Mouse (Mus musculus): Measurements from ENCODE around the gene Ryr3. TPM values are rescaled to one million over a fixed set of nuclear protein-coding genes. Genes with fewer than 3 reads are reported as not detected.

The Ryr3 gene
- polyA plus RNA-seq, 1 experiment from 2014 or later, result 0.91 TPM

- DNase-seq (ENCODE audit: low spot score) (no peak), ATAC-seq (replicated peaks; ENCODE audit: low FRiP score) (no peak)
- H3K4me3 ChIP-seq (ENCODE audit: low read depth, low read length), result no peak overlapping the region
- H3K27ac ChIP-seq (ENCODE audit: low read depth, low read length), result no peak overlapping the region
- 68% methylated on average over 1 of the region's 1 CpGs for WGBS
- H3K4me2 ChIP-seq (ENCODE audit: low read depth, low read length, severe bottlenecking), result no peak overlapping the region
- no peaks in the 10 kb centered on the region for H3K4me1 ChIP-seq (replicated peaks; ENCODE audit: control insufficient read depth, insufficient read depth, low read length)
- H3K9me3 ChIP-seq (ENCODE audit: control insufficient read depth, low read length), result no peaks in the 10 kb centered on the region
- no peaks in the 10 kb centered on the region for H3K36me3 ChIP-seq (ENCODE audit: control insufficient read depth, insufficient read depth, low read length)
- no peak overlapping the region for H3K9ac ChIP-seq (ENCODE audit: low read length)
- H3K27me3 ChIP-seq (ENCODE audit: control insufficient read depth, insufficient read depth, low read length), result no peaks in the 10 kb centered on the region
Observed at GRCm38 (mm10) chr2:113123476-113123875, 93.4 kb downstream of the Ryr3 start.

GRCm38 (mm10) chr2:113119080-113119479, 97.8 kb downstream of the Ryr3 start:
- WGBS, result 85% methylated on average over 1 of the region's 1 CpGs
- no peak for DNase-seq (ENCODE audit: low spot score)
- H3K9ac ChIP-seq (ENCODE audit: low read length), result no peak overlapping the region
- no peak overlapping the region for H3K27ac ChIP-seq (ENCODE audit: low read depth, low read length)
- no peaks in the 10 kb centered on the region for H3K36me3 ChIP-seq (ENCODE audit: control insufficient read depth, insufficient read depth, low read length)
- no peaks in the 10 kb centered on the region for H3K9me3 ChIP-seq (ENCODE audit: control insufficient read depth, low read length)
- no peaks in the 10 kb centered on the region for H3K4me1 ChIP-seq (replicated peaks; ENCODE audit: control insufficient read depth, insufficient read depth, low read length)
- ATAC-seq (replicated peaks; ENCODE audit: low FRiP score), result no peak
- H3K4me3 ChIP-seq (ENCODE audit: low read depth, low read length), result no peak overlapping the region
- no peak overlapping the region for H3K4me2 ChIP-seq (ENCODE audit: low read depth, low read length, severe bottlenecking)
- no peaks in the 10 kb centered on the region for H3K27me3 ChIP-seq (ENCODE audit: control insufficient read depth, insufficient read depth, low read length)

- Histone ChIP-seq H3K4me1 (replicated peaks; ENCODE audit: control insufficient read depth, insufficient read depth, low read length) (no peaks in the 10 kb centered on the region), H3K4me3 (ENCODE audit: low read depth, low read length) (no peak overlapping the region), H3K9ac (ENCODE audit: low read length) (no peak overlapping the region), H3K27ac (ENCODE audit: low read depth, low read length) (no peak overlapping the region), H3K36me3 (ENCODE audit: control insufficient read depth, insufficient read depth, low read length) (no peaks in the 10 kb centered on the region), H3K4me2 (ENCODE audit: low read depth, low read length, severe bottlenecking) (no peak overlapping the region), H3K9me3 (ENCODE audit: control insufficient read depth, low read length) (no peaks in the 10 kb centered on the region), H3K27me3 (ENCODE audit: control insufficient read depth, insufficient read depth, low read length) (no peaks in the 10 kb centered on the region)
- no peak for ATAC-seq (replicated peaks; ENCODE audit: low FRiP score)
- no peak for DNase-seq (ENCODE audit: low spot score)
- 95% methylated on average over 2 of the region's 2 CpGs for WGBS
Observed at GRCm38 (mm10) chr2:113116788-113117187, 100.1 kb downstream of the Ryr3 start.

DNA sequence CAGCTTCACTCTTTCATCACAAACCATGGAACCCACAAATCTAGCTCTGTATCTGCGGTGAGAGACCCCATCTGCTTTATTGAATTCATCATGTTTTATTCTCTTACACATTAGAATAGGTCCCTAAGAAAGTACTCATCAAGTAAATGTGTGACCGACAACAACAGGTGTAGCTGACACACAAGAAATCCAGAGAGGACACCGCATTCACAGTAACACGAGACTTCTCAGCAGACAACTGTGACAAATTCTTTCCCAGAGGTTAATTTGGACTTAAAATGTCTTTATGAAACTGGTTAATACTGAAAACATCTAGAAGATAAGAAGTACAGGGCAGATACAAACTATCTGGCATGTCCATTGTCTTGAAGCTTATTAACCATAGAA, 101.0 kb downstream of the Ryr3 start:
- no peaks in the 10 kb centered on the region for H3K4me1 ChIP-seq (replicated peaks; ENCODE audit: control insufficient read depth, insufficient read depth, low read length)
- WGBS, result 87% methylated on average over 4 of the region's 4 CpGs
- H3K27me3 ChIP-seq (ENCODE audit: control insufficient read depth, insufficient read depth, low read length), result no peaks in the 10 kb centered on the region
- H3K36me3 ChIP-seq (ENCODE audit: control insufficient read depth, insufficient read depth, low read length), result no peaks in the 10 kb centered on the region
- H3K9me3 ChIP-seq (ENCODE audit: control insufficient read depth, low read length), result no peaks in the 10 kb centered on the region
- DNase-seq (ENCODE audit: low spot score), result no peak
- H3K4me3 ChIP-seq (ENCODE audit: low read depth, low read length), result no peak overlapping the region
- H3K27ac ChIP-seq (ENCODE audit: low read depth, low read length), result no peak overlapping the region
- ATAC-seq (replicated peaks; ENCODE audit: low FRiP score), result no peak
- no peak overlapping the region for H3K9ac ChIP-seq (ENCODE audit: low read length)
- H3K4me2 ChIP-seq (ENCODE audit: low read depth, low read length, severe bottlenecking), result no peak overlapping the region

- Histone ChIP-seq H3K9ac (ENCODE audit: low read length) (no peak overlapping the region), H3K27me3 (ENCODE audit: control insufficient read depth, insufficient read depth, low read length) (no peaks in the 10 kb centered on the region), H3K9me3 (ENCODE audit: control insufficient read depth, low read length) (no peaks in the 10 kb centered on the region), H3K4me1 (replicated peaks; ENCODE audit: control insufficient read depth, insufficient read depth, low read length) (no peaks in the 10 kb centered on the region), H3K27ac (ENCODE audit: low read depth, low read length) (no peak overlapping the region), H3K4me3 (ENCODE audit: low read depth, low read length) (no peak overlapping the region), H3K36me3 (ENCODE audit: control insufficient read depth, insufficient read depth, low read length) (no peaks in the 10 kb centered on the region), H3K4me2 (ENCODE audit: low read depth, low read length, severe bottlenecking) (no peak overlapping the region)
- no peak for DNase-seq (ENCODE audit: low spot score)
- WGBS, result 90% methylated on average over 4 of the region's 4 CpGs
- ATAC-seq (replicated peaks; ENCODE audit: low FRiP score), result no peak
Observed at GRCm38 (mm10) chr2:113115248-113115896, 101.5 kb downstream of the Ryr3 start.

- Histone ChIP-seq H3K9me3 (ENCODE audit: control insufficient read depth, low read length) (no peaks in the 10 kb centered on the region), H3K4me1 (replicated peaks; ENCODE audit: control insufficient read depth, insufficient read depth, low read length) (no peaks in the 10 kb centered on the region), H3K36me3 (ENCODE audit: control insufficient read depth, insufficient read depth, low read length) (no peaks in the 10 kb centered on the region), H3K27ac (ENCODE audit: low read depth, low read length) (no peak overlapping the region), H3K4me3 (ENCODE audit: low read depth, low read length) (no peak overlapping the region), H3K4me2 (ENCODE audit: low read depth, low read length, severe bottlenecking) (no peak overlapping the region), H3K27me3 (ENCODE audit: control insufficient read depth, insufficient read depth, low read length) (no peaks in the 10 kb centered on the region), H3K9ac (ENCODE audit: low read length) (no peak overlapping the region)
- DNase-seq (ENCODE audit: low spot score), result no peak
- no peak for ATAC-seq (replicated peaks; ENCODE audit: low FRiP score)
- WGBS, result 87% methylated on average over 6 of the region's 6 CpGs
Observed at GRCm38 (mm10) chr2:113104609-113105008, 112.3 kb downstream of the Ryr3 start.

DNA sequence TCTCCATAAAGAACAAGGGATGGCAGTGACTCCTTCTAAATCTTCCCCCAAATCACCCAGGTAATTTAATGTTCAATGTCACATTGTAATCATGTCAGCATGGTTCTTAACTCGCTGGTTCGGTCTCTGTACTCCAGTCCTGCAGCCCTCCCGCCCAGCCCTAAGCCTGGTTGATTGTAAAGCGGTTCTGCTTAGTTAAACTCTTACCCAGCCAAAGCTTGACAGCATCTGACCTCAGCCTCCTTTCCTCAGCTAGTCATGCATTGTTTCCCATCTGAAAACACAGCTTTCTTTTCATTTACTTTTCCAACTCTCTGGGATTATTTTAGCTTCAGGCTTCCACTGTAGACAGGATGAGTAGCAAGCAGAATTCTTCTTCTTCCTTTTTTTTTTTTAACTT, 121.7 kb downstream of the Ryr3 start:
- Histone ChIP-seq H3K27me3 (ENCODE audit: control insufficient read depth, insufficient read depth, low read length) (no peaks in the 10 kb centered on the region), H3K4me2 (ENCODE audit: low read depth, low read length, severe bottlenecking) (no peak overlapping the region), H3K36me3 (ENCODE audit: control insufficient read depth, insufficient read depth, low read length) (no peaks in the 10 kb centered on the region), H3K9me3 (ENCODE audit: control insufficient read depth, low read length) (no peaks in the 10 kb centered on the region), H3K4me1 (replicated peaks; ENCODE audit: control insufficient read depth, insufficient read depth, low read length) (no peaks in the 10 kb centered on the region), H3K4me3 (ENCODE audit: low read depth, low read length) (no peak overlapping the region), H3K9ac (ENCODE audit: low read length) (no peak overlapping the region), H3K27ac (ENCODE audit: low read depth, low read length) (no peak overlapping the region)
- ATAC-seq (replicated peaks; ENCODE audit: low FRiP score) (no peak), DNase-seq (ENCODE audit: low spot score) (no peak)
- 67% methylated on average over 4 of the region's 4 CpGs for WGBS

DNA sequence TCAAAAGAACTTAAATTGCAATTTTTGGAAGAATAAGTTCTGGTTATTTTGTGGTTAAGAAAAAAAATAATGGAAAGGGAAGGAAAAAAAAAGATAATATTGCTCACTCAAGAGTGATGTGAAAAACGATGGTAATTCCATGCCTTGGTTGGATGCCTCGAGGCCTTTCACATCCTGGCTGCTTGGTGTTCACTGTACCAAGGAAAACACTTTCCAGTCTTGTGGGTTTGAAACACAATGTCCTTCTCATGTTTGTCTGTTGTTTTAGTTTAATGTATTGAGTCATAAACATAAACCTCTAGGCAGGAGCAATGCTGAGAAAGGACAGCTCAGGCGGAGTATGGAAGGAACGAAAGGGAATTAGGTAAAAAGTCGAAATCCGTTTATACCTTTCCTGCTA, 122.8 kb downstream of the Ryr3 start:
- Histone ChIP-seq H3K27ac (ENCODE audit: low read depth, low read length) (no peak overlapping the region), H3K4me2 (ENCODE audit: low read depth, low read length, severe bottlenecking) (no peak overlapping the region), H3K36me3 (ENCODE audit: control insufficient read depth, insufficient read depth, low read length) (no peaks in the 10 kb centered on the region), H3K9ac (ENCODE audit: low read length) (no peak overlapping the region), H3K27me3 (ENCODE audit: control insufficient read depth, insufficient read depth, low read length) (no peaks in the 10 kb centered on the region), H3K4me3 (ENCODE audit: low read depth, low read length) (no peak overlapping the region), H3K9me3 (ENCODE audit: control insufficient read depth, low read length) (no peaks in the 10 kb centered on the region), H3K4me1 (replicated peaks; ENCODE audit: control insufficient read depth, insufficient read depth, low read length) (no peaks in the 10 kb centered on the region)
- ATAC-seq (replicated peaks; ENCODE audit: low FRiP score), result no peak
- DNase-seq (ENCODE audit: low spot score), result no peak
- 91% methylated on average over 6 of the region's 6 CpGs for WGBS

DNA sequence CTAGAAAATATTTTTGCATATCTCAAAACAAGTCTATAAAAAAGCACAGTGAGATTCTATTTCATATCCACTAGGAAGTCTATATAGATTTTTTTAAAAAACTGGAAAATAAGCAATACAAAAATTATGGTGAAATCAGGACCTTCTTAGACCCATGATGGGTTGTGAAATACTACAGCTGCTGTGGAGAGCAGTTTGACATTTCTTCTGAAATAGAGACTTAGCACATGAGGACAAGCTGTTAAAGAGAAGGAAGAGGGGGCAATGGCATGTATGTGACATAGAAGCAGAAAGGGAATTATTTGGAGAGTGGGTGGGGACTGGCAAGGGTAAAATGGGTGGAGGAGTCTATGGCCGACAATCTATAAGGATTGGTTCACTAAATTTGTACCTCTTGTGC, 124.1 kb downstream of the Ryr3 start:
- DNase-seq (ENCODE audit: low spot score) (no peak), ATAC-seq (replicated peaks; ENCODE audit: low FRiP score) (no peak)
- H3K27ac ChIP-seq (ENCODE audit: low read depth, low read length), result no peak overlapping the region
- H3K9ac ChIP-seq (ENCODE audit: low read length), result no peak overlapping the region
- no peak overlapping the region for H3K4me3 ChIP-seq (ENCODE audit: low read depth, low read length)
- H3K27me3 ChIP-seq (ENCODE audit: control insufficient read depth, insufficient read depth, low read length), result no peaks in the 10 kb centered on the region
- 79% methylated on average over 1 of the region's 1 CpGs for WGBS
- H3K36me3 ChIP-seq (ENCODE audit: control insufficient read depth, insufficient read depth, low read length), result no peaks in the 10 kb centered on the region
- H3K9me3 ChIP-seq (ENCODE audit: control insufficient read depth, low read length), result no peaks in the 10 kb centered on the region
- no peaks in the 10 kb centered on the region for H3K4me1 ChIP-seq (replicated peaks; ENCODE audit: control insufficient read depth, insufficient read depth, low read length)
- no peak overlapping the region for H3K4me2 ChIP-seq (ENCODE audit: low read depth, low read length, severe bottlenecking)

Measured in forebrain, embryonic 11.5 days (tissue).